Mouse (Mus musculus) gastrocnemius, adult 8-10 months (tissue): ENCODE data around the gene Ttc7. TPM values are rescaled to one million over a fixed set of nuclear protein-coding genes. Genes with fewer than 3 reads are reported as not detected.
A peak's percentile ranks its signal among the peaks of the same experiment; 100 is the strongest.

Experiments used
- DNase-seq, 2 experiments: peaks; one replicate each; pipeline ENCODE4 v3.0.0; 2022; ENCODE audit warnings: low spot score in 2 of 2
- total RNA-seq, 4 experiments: library from RNA; stranded (reverse); gene quantifications; 2 replicates each; pipeline ENCODE4 v1.2.4; 2022

The Ttc7 gene
- total RNA-seq, 4 experiments from 2014 or later: 8.2 to 9.4 (median 9.1) TPM

GRCm38 (mm10) chr17:87361132-87361531 is 78.4 kb downstream of the Ttc7 start:
- no peak for DNase-seq

GRCm38 (mm10) chr17:87364108-87364507 is 81.4 kb downstream of the Ttc7 start:
- DNase-seq: no peak

GRCm38 (mm10) chr17:87365268-87365667 is 82.6 kb downstream of the Ttc7 start:
- DNase-seq: no peak

DNA sequence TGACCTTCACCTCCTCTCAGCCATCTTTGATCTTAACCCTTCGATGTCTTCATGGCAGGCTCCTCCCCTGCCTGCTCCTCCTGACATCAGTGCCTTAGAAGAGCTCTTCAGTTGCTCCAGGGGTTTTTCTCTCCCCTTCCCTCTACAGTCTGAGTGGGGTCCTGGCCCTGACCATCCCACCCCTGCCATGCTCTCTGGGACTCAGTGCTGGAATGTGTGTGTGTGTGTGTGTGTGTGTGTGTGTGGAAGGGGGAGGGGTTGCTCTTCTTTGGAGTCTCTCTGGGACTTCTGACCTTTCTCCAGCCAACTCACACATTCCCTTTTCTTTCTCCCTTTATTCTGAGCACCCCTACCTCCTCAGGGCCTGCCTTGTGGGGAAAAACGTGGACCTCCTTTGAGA is 83.8 kb downstream of the Ttc7 start:
- DNase-seq: no peak

DNA sequence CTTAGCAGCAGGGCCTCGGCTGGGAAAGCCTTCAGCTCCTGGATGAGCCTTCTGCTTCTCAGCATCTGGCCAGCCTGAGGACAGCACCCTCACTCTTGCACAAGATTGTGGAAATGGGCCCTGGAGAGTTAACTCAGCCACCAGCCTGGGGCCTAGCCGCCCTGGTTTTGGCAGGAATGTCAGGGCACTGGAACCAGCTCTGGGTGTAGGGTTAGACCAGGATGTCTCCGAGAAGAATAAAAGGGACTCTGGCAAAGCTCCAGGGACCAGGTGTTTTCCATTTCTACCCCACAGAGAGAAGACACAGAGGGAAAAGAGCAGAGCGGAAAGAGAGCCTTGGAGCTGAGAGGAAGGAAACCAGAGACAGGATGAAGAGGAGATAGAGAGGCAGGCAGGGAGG is 84.5 kb downstream of the Ttc7 start:
- DNase-seq: no peak

GRCm38 (mm10) chr17:87367640-87368039 is 85.0 kb downstream of the Ttc7 start:
- peak; percentile 85 to 94 for DNase-seq

- no peak for DNase-seq
Measured at GRCm38 (mm10) chr17:87368481-87368880, 85.8 kb downstream of the Ttc7 start.

- DNase-seq: no peak
Measured at GRCm38 (mm10) chr17:87369270-87369759, 86.6 kb downstream of the Ttc7 start.

DNA sequence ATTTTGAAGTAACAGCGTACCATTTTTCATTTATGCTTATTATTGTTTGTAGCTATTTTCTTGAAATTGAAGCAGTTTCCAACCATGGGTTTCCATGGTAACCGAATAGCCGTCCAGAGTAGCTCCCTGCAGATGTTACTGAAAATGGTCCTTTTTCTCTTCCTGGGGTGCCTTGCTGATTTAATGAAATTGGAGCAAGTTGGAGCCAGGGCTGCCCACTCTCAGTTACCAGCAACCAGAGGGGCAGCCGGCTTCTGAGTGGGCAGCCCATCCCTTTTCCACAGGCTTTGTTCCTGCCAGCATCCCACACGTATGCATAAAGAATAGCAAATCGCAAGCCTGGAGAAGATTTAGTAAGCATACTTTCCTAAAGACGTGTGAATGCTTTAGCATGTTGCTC is 89.5 kb downstream of the Ttc7 start:
- no peak for DNase-seq

DNA sequence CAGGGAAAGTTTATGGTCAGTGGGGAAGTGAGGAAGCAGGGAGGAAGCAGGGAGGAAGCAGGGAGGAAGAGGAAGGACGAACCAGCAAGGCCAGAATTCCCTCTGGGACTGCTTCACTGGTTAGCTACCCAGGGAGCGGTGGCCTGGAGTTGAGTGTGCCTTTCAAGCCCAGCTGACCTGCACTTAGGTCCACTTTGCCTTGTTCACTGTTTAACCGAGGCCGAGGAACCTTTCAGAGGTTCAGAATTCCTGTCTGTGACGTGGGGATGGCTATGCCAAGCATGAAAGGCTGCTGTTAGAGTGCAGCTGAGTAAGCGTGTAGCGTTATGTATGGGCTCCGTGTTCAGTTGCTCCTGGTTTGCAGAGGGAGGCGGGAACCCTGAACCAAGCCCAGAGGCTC is 90.6 kb downstream of the Ttc7 start:
- DNase-seq: no peak

DNA sequence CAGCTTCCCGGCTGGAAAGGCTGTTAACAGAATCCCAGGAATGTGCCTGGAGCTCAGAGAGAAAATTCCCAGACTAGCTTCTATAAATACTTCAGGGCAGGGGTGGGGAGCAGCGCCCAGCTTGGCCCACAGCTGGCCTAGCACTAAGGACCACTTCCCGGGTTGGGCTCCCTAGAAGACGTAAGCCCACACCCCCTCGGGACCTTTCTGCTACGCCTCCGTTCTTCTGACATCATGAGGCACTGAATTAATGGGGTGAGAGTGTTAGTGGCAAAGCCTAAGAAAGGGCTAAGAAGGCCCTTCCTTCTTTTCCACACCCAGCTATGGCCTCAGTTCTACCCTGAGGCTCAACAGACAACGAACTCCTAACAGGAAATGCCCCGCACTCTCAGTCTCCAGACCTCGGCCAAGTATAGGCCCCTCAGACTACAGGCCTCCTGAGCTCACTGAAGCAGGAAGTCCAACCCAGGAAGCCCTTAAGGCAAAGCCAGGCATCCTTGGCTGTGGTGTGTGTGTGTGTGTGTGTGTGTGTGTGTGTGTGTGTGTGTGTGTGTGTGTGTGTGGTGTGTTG is 93.3 kb downstream of the Ttc7 start:
- peak in 1 of 2 experiments; percentile 43 for DNase-seq

DNA sequence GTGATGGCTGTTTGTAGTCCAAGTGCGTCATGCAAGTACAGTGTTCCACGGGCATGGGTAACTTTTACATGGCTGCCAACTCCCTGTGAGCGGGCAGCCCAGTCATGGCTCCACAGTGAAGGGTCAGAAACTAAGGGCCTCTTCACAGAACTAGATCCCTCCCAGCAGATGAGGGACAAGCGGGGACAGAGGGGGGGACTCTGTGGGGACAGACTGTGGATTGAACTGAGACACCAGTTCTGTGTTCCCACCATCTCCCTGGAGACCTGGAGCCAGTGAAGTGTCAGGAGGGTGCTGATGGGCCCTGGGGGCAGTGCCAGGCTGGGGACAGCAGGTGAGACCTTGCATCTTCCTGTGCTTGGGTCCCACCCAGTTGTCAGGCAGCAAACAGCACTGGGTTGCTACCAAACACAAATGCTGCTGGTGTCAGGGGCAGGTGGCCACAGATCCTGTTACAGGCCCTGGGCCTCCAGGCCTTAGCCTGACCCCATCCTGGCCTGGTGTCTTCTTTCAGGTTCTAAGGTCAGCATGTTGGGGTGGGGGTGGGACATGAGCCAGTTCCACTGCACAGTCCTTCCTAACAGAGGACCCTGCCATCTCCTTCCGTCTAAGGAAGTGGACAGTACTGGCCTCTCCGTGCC is 94.3 kb downstream of the Ttc7 start:
- peak; percentile 82 to 89 for DNase-seq

GRCm38 (mm10) chr17:87377536-87377935 is 94.8 kb downstream of the Ttc7 start:
- no peak for DNase-seq

- peak; percentile 48 to 57 for DNase-seq
Measured at GRCm38 (mm10) chr17:87378354-87379159, 95.9 kb downstream of the Ttc7 start.

- DNase-seq: no peak
Measured at GRCm38 (mm10) chr17:87379160-87379624, 96.5 kb downstream of the Ttc7 start.

DNA sequence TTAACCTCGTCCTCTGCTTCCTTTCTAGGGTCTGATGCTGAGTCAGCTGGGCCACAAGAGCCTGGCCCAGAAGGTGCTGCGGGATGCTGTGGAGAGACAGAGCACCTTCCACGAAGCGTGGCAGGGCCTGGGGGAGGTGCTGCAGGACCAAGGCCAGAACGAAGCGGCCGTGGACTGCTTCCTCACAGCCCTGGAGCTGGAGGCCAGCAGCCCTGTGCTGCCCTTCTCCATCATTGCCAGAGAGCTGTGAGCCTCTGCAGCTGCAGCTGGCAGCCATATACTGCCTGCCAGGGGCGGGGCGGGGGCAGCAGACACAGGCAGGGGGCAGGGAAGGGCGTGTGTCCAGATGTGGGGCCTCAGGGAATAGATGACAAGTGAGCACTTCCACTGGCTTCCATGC is 97.1 kb downstream of the Ttc7 start:
- DNase-seq: no peak

DNA sequence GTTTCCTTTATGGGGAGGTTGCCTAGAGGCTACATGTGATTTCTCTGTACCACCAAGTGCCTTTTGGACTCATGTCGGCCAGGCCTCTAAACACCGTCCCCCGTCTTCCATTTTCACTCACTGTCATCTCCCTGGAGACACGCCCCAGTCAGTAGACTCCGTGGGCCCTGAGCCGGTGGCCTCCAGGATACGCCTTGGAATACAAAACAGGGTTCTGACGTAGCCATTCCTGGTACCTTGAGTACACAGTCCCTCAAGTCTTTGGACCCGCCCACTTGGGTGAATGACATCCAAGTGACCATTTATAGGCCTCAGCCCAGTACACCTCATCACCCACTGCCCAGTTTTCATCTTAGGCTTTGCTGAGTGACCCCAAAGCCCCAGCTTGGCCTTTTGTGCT is 98.0 kb downstream of the Ttc7 start:
- DNase-seq: no peak

GRCm38 (mm10) chr17:87385835-87386234 is 103.1 kb downstream of the Ttc7 start:
- no peak for DNase-seq

- no peak for DNase-seq
Measured at GRCm38 (mm10) chr17:87387068-87387467, 104.4 kb downstream of the Ttc7 start.

DNA sequence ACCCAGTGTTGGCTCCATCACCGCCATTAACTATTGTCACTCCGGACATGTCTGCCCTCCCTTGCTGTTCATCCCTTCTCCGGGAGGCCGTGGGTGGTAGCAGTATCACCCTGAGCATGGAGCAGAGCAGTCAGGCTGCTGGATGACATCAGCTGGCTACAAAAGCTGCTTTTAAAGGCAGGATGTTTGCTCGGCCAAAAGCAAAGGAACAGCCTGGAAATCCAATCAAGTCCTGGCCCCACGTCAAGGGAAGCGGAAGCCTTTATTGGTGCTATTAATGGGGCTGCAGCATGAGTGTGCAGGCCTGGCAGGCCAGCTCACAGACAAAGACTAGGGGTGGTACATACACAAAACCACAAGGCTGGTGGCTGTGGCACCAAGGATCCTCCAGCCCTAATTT is 108.6 kb downstream of the Ttc7 start:
- DNase-seq: peak in 1 of 2 experiments; percentile 43

GRCm38 (mm10) chr17:87397088-87397487 is 114.4 kb downstream of the Ttc7 start:
- no peak for DNase-seq

GRCm38 (mm10) chr17:87402444-87402843 is 119.8 kb downstream of the Ttc7 start:
- no peak for DNase-seq
